Mouse (Mus musculus): ENCODE measurements at regions not wholly inside any gene's neighbourhood (a gene's known extent, or its start where the extent isn't known, plus 50 kb on each side); places are given as distances from the start of the nearest gene placed in this dataset. TPM values are rescaled to one million over a fixed set of nuclear protein-coding genes. Genes with fewer than 3 reads are reported as not detected.
A peak's percentile ranks its signal among the peaks of the same experiment; 100 is the strongest.

DNA sequence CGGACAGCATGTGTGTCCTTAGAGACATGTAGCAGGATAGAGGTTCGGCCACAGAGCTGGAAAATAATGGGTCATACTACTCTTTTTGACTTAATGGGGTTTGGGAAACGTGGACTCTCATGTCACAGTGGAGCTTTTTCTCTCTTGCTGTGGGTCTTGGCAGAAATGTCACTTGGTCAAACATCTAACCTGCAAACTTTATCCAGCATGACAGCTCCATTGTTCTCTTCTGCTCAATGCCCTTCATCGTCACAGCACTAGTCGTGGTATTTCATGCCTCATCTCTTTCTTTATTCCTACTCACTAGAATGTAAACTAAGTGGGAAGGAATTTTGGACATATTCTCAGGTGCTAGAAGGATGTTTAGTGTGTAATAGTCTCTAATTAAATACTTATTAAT lies 171.9 kb upstream of the Steap4 start:
- Histone ChIP-seq H3K4me2 (replicated peaks) (no peak overlapping the region), H3K27ac (replicated peaks) (no peak overlapping the region), H3K36me3 (no peaks in the 10 kb centered on the region), H3K9me3 (no peaks in the 10 kb centered on the region), H3K9ac (replicated peaks) (no peak overlapping the region), H3K4me1 (no peaks in the 10 kb centered on the region), H3K27me3 (no peaks in the 10 kb centered on the region), H3K4me3 (no peak overlapping the region)
- WGBS = 36% methylated on average over 5 of the region's 5 CpGs
- peak; percentile 41; the same call in 1 of the 2 replicates for ATAC-seq (ENCODE audit: low FRiP score, low read depth)

DNA sequence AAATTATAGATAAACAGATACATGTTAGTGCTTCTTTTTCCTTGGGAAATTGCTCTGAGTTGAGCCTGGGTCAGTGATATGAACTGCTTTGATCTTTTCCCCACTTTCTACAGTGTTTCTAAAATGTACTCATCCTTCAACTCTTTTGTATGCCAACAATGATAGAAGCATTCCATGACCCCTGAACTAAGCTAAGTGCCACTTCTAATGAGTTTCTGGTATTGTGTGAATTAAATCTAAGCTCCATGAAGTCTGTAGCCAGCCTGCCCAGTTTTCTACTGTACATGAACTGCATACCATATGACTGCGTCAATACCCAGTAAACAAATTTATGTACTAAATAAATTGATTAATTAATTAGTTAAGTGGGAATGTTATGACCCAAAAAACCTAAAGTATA lies 171.1 kb upstream of the Steap4 start:
- Histone ChIP-seq H3K4me1 (no peaks in the 10 kb centered on the region), H3K9ac (replicated peaks) (no peak overlapping the region), H3K4me3 (no peak overlapping the region), H3K9me3 (no peaks in the 10 kb centered on the region), H3K36me3 (no peaks in the 10 kb centered on the region), H3K27ac (replicated peaks) (no peak overlapping the region), H3K4me2 (replicated peaks) (no peak overlapping the region), H3K27me3 (no peaks in the 10 kb centered on the region)
- 94% methylated on average over 1 of the region's 1 CpGs for WGBS
- ATAC-seq (ENCODE audit: low FRiP score, low read depth) = no peak

DNA sequence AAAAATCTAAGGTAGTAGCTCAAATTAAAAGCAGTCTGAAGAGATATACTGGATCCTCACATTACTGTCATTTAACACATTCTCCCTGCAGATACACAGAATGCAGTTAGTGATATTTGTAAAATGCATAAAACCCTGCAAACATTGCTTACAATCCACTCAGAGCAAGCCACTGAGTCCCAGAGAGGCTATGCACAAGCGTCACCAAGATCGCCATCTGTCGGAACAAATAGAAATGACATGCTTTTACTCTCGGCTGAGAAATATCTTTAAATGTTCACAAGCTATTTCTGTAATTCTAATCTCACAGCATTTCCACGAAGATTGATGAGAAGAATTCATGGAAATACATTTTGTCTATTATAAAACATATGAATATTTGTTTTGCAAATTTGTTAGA lies 139.7 kb upstream of the Steap4 start:
- no peak for ATAC-seq (ENCODE audit: low FRiP score, low read depth)
- Histone ChIP-seq H3K4me3 (no peak overlapping the region), H3K4me2 (replicated peaks) (no peak overlapping the region), H3K27me3 (no peaks in the 10 kb centered on the region), H3K36me3 (no peaks in the 10 kb centered on the region), H3K9ac (replicated peaks) (no peak overlapping the region), H3K4me1 (no peaks in the 10 kb centered on the region), H3K9me3 (no peaks in the 10 kb centered on the region), H3K27ac (replicated peaks) (no peak overlapping the region)
- WGBS = 35% methylated on average over 5 of the region's 5 CpGs

DNA sequence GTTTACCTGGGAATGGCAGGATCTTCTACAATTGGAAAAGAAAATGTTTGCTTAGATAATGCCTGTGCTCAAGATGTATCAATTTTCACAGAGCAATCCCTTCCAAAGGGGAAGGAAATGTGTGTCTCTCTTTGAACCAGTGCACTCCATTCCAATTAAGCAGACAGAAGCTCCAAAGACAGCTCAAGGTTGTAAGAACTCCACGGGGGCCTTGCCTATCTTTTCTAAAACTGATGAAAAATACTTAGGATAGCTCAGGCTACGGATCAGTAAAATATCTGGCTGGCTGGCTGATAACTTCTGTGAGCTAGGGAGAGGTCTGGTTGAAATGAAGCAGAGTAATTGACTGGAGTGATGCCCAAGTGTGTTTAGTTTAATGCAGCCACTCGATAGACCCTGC lies 138.6 kb upstream of the Steap4 start:
- Histone ChIP-seq H3K9ac (replicated peaks) (no peak overlapping the region), H3K4me1 (no peaks in the 10 kb centered on the region), H3K27ac (replicated peaks) (no peak overlapping the region), H3K9me3 (no peaks in the 10 kb centered on the region), H3K36me3 (no peaks in the 10 kb centered on the region), H3K4me2 (replicated peaks) (no peak overlapping the region), H3K27me3 (no peaks in the 10 kb centered on the region), H3K4me3 (no peak overlapping the region)
- 69% methylated on average over 3 of the region's 3 CpGs for WGBS
- no peak for ATAC-seq (ENCODE audit: low FRiP score, low read depth)

DNA sequence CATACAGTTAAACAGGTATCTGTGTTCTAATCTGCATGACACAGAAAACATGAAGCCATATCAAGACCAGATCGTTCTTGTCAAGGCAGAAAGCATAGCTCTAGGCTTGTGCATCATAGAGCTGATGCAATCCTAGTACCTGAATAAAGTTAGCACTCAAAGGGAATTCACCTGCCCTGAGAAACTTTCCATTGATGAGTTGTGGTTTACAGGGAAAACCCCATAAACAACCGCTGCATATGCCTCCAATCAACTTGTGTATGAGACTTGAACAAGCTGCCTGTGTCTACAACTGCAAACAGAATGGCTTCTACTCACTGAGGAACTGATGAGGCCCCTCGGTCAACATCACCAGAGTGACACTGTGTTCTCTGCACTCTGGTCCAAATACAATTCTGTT lies 130.6 kb upstream of the Steap4 start:
- 78% methylated on average over 3 of the region's 3 CpGs for WGBS
- Histone ChIP-seq H3K9ac (replicated peaks) (no peak overlapping the region), H3K36me3 (no peaks in the 10 kb centered on the region), H3K27ac (replicated peaks) (no peak overlapping the region), H3K4me2 (replicated peaks) (no peak overlapping the region), H3K9me3 (no peaks in the 10 kb centered on the region), H3K4me1 (no peaks in the 10 kb centered on the region), H3K4me3 (no peak overlapping the region), H3K27me3 (no peaks in the 10 kb centered on the region)
- no peak for ATAC-seq (ENCODE audit: low FRiP score, low read depth)

DNA sequence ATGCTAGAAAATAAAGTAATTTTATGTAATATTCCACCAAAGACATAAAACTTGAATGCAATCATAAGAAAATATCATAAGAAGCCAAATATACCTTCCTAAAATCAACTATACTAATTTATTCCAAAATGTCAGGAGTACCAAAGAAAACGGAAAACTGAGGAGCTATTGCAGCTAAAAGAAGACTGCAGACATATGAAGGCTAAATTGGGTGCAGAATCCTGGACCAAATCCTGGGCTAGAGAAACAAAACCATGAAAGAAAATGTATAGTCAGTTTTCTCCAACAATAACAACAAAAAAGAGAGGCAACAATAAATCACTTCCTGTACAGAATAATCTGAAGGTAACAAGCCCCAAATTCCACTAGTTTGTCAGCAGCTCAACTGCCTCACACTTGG lies 126.4 kb upstream of the Steap4 start:
- 86% methylated on average over 1 of the region's 1 CpGs for WGBS
- no peak overlapping the region for H3K4me2 ChIP-seq (replicated peaks)
- no peak overlapping the region for H3K4me3 ChIP-seq
- H3K36me3 ChIP-seq = no peaks in the 10 kb centered on the region
- H3K9me3 ChIP-seq = no peaks in the 10 kb centered on the region
- H3K27me3 ChIP-seq = no peaks in the 10 kb centered on the region
- H3K4me1 ChIP-seq = no peaks in the 10 kb centered on the region
- no peak for ATAC-seq (ENCODE audit: low FRiP score, low read depth)
- no peak overlapping the region for H3K27ac ChIP-seq (replicated peaks)
- H3K9ac ChIP-seq (replicated peaks) = no peak overlapping the region

DNA sequence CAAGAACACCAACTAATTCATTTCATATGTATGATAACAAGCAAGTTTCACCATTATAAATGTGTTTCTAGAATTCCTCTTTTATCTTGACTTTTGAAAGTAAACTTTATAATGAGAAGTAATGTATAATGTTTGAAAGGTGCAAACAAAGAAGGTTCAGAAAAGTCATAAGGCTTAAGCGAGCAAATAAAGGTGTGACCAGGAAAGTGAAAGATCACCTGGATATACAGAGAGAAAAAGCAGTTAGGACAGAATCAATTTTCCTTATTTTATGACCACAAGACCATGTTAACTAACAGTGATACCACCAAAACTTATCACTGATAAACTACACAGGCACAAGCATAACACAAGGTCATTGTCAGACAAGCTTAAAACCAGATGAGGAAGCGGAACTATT lies 97.2 kb upstream of the Steap4 start:
- no peaks in the 10 kb centered on the region for H3K9me3 ChIP-seq
- H3K36me3 ChIP-seq = no peaks in the 10 kb centered on the region
- ATAC-seq (ENCODE audit: low FRiP score, low read depth) = no peak
- WGBS = 92% methylated on average over 2 of the region's 2 CpGs
- H3K4me2 ChIP-seq (replicated peaks) = no peak overlapping the region
- no peak overlapping the region for H3K27ac ChIP-seq (replicated peaks)
- no peaks in the 10 kb centered on the region for H3K27me3 ChIP-seq
- no peak overlapping the region for H3K9ac ChIP-seq (replicated peaks)
- no peaks in the 10 kb centered on the region for H3K4me1 ChIP-seq
- no peak overlapping the region for H3K4me3 ChIP-seq

DNA sequence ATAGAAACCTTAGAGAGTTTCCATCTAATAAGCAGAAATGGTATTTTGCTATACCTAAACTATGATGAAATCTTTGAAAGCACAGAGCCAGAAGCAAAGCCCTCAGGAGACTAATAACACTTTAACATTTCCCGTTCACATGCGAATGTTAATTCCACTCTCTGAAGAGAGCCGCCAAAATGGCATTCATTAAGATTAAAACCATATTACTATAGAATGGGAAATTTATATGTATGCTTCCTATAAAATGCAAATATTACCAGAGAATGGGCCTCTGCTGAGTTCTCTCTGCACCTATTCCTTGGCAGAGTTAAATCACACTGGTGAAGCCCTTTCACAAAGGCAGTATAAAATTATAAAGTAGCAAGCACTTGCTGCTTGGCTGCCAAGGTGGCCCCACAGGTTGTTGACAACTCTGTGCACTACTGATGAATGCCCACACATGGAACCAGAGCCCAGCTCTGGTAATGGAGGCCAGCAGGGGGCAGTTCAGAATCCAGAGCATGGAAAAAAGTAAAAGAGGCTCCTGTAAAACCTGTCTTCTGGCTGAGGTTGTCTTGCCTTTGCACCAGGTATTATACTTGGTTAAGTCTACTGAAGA lies 94.1 kb upstream of the Steap4 start:
- H3K4me3 ChIP-seq = no peak overlapping the region
- no peaks in the 10 kb centered on the region for H3K27me3 ChIP-seq
- ATAC-seq (ENCODE audit: low FRiP score, low read depth) = no peak
- H3K4me1 ChIP-seq = no peaks in the 10 kb centered on the region
- no peak overlapping the region for H3K27ac ChIP-seq (replicated peaks)
- no peaks in the 10 kb centered on the region for H3K36me3 ChIP-seq
- WGBS = 88% methylated on average over 3 of the region's 3 CpGs
- H3K9ac ChIP-seq (replicated peaks) = no peak overlapping the region
- no peaks in the 10 kb centered on the region for H3K9me3 ChIP-seq
- no peak overlapping the region for H3K4me2 ChIP-seq (replicated peaks)

DNA sequence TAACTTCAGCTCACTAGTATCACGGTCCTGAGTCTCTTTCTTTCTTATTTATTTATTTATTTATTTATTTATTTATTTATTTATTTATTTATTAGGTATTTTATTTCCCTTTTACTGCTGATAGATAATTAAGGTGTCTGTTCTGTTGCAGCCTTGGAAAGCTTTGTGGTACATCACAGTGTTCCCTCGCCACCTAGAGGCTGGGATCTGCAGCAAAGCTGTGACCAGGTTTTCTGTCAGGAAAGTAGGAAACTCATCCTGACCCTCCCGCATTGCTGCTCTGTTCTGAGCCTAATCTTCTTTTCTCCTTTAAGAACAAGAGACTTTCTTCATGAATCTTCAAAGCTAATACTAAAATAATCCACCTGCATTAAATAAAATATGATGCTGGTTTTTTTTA lies 60.7 kb upstream of the Steap4 start:
- Histone ChIP-seq H3K4me1 (no peaks in the 10 kb centered on the region), H3K9ac (replicated peaks) (no peak overlapping the region), H3K36me3 (no peaks in the 10 kb centered on the region), H3K4me2 (replicated peaks) (no peak overlapping the region), H3K27ac (replicated peaks) (no peak overlapping the region), H3K27me3 (no peaks in the 10 kb centered on the region), H3K9me3 (no peaks in the 10 kb centered on the region), H3K4me3 (no peak overlapping the region)
- WGBS = 82% methylated on average over 3 of the region's 3 CpGs
- peak; percentile 62; the same call in 1 of the 2 replicates for ATAC-seq (ENCODE audit: low FRiP score, low read depth)

Small RNA genes lying in the stretch of these regions (microRNA-seq; reads per million reads assigned to microRNA genes)
- not detected for gene Gm22196
